Mouse (Mus musculus) thymus, adult 2 months (tissue): ENCODE measurements around the gene Zscan25.

Experiments used
- CTCF ChIP-seq: fragments of 200-500 bp; IDR thresholded peaks from 2 replicates; pipeline ENCODE4 v1.5.1; 2012; ENCODE audit warnings: mild to moderate bottlenecking, control low read depth, low read length, moderate library complexity, borderline replicate concordance; ENCODE audit not compliant: control insufficient read depth, poor library complexity, insufficient read depth; ENCODE audit errors: extremely low read depth
- POLR2A ChIP-seq: fragments of 200-500 bp; IDR thresholded peaks from 2 replicates; pipeline ENCODE4 v1.6.1; 2012; ENCODE audit warnings: mild to moderate bottlenecking, low read length, control low read depth, moderate library complexity; ENCODE audit not compliant: control insufficient read depth, poor library complexity, insufficient read depth; ENCODE audit errors: extremely low read depth

- TF ChIP-seq CTCF = no peak
- TF ChIP-seq POLR2A = no peak
Measured at GRCm38 (mm10) chr5:145300469-145300868, 20.2 kb downstream of the Zscan25 start.
